Comparison of ENCODE assay signal across 8 mouse cellular contexts in genomic region chr16:45973959-45974686, GRCm38 (mm10). TPM values are rescaled to one million over a fixed set of nuclear protein-coding genes. Genes with fewer than 3 reads are reported as not detected.
A peak's percentile ranks its signal among the peaks of the same experiment; 100 is the strongest.
DNase-seq lines count a peak whose midpoint lies in the region; ATAC-seq and TF ChIP-seq lines count a peak whose summit lies in the region.

No protein-coding gene starts in this region.

- 0 out of 2 replicates have a peak, but pooled peaks have one; percentile 49 for ATAC-seq in hindbrain, embryonic 15.5 days (ENCODE audit: low FRiP score, low read depth)
- no peak for ATAC-seq in hindbrain, embryonic 11.5 days (ENCODE audit: low FRiP score)
- ATAC-seq in erythroid progenitor cell, adult 5-6 weeks (replicated peaks; ENCODE audit: low FRiP score, poor library complexity, severe bottlenecking): no peak
- no peak for ATAC-seq in inflammation-experienced regulatory T-cells, adult 6 months

- H3K9me3 ChIP-seq in hindbrain, embryonic 15.5 days: no peaks in the 10 kb centered on the region
- no peaks in the 10 kb centered on the region for H3K9me3 ChIP-seq in hindbrain, embryonic 11.5 days (ENCODE audit: control insufficient read depth, low read length)
- H3K9me3 ChIP-seq in E14TG2a.4 (ENCODE audit: low read length): no peaks in the 10 kb centered on the region

- no peak overlapping the region for H3K27ac ChIP-seq in hindbrain, embryonic 15.5 days (replicated peaks)
- no peak overlapping the region for H3K27ac ChIP-seq in hindbrain, embryonic 11.5 days (ENCODE audit: low read depth, low read length)

- H3K4me2 ChIP-seq in hindbrain, embryonic 15.5 days: no peak overlapping the region
- no peak overlapping the region for H3K4me2 ChIP-seq in hindbrain, embryonic 11.5 days (replicated peaks; ENCODE audit: low read depth, low read length)

- TF ChIP-seq CTCF in E14TG2a.4 (conservative IDR thresholded peaks at IDR 0.05; ENCODE audit: low read length): 0 out of 2 replicates have a peak, but pooled peaks have one; percentile 8

- H3K4me1 ChIP-seq in hindbrain, embryonic 15.5 days (replicated peaks): no peaks in the 10 kb centered on the region
- H3K4me1 ChIP-seq in hindbrain, embryonic 11.5 days (replicated peaks; ENCODE audit: control insufficient read depth, insufficient read depth, low read length): no peaks in the 10 kb centered on the region
- H3K4me1 ChIP-seq in E14TG2a.4 (replicated peaks; ENCODE audit: low read depth, low read length): no peaks in the 10 kb centered on the region

- no peak for DNase-seq in hindbrain, embryonic 11.5 days (ENCODE audit: low spot score)
- peak; percentile 26 to 28 for DNase-seq in cerebellum, postnatal 14 days
- peak; percentile 51 to 62 for DNase-seq in kidney, postnatal 25 days
- DNase-seq in gastrocnemius, adult 18-20 months (ENCODE audit: low spot score): no peak

- 57% methylated on average over 9 of the region's 9 CpGs for WGBS in hindbrain, embryonic 15.5 days
- 66% methylated on average over 9 of the region's 9 CpGs for WGBS in hindbrain, embryonic 11.5 days

- H3K9ac ChIP-seq in hindbrain, embryonic 15.5 days: no peak overlapping the region
- H3K9ac ChIP-seq in hindbrain, embryonic 11.5 days (ENCODE audit: low read depth, low read length): no peak overlapping the region

- H3K4me3 ChIP-seq in hindbrain, embryonic 15.5 days: no peak overlapping the region
- H3K4me3 ChIP-seq in hindbrain, embryonic 11.5 days (ENCODE audit: low read depth, low read length): no peak overlapping the region
- H3K4me3 ChIP-seq in E14TG2a.4 (replicated peaks; ENCODE audit: low read length): no peak overlapping the region

- H3K27me3 ChIP-seq in hindbrain, embryonic 15.5 days: no peaks in the 10 kb centered on the region
- H3K27me3 ChIP-seq in hindbrain, embryonic 11.5 days (ENCODE audit: control insufficient read depth, insufficient read depth, low read length): no peaks in the 10 kb centered on the region
- no peaks in the 10 kb centered on the region for H3K27me3 ChIP-seq in E14TG2a.4 (ENCODE audit: insufficient read depth, low read length)

- no peaks in the 10 kb centered on the region for H3K36me3 ChIP-seq in hindbrain, embryonic 15.5 days
- no peaks in the 10 kb centered on the region for H3K36me3 ChIP-seq in hindbrain, embryonic 11.5 days (ENCODE audit: control insufficient read depth, insufficient read depth, low read length)
- no peaks in the 10 kb centered on the region for H3K36me3 ChIP-seq in E14TG2a.4 (ENCODE audit: insufficient read depth, low read length)

RNA-seq across cellular contexts. Expression of gene Phldb2, which starts 20.7 kb away (rescaled TPM):
- 7.2 and 9.2 TPM in 2 replicates for polyA plus RNA-seq in hindbrain, embryonic 15.5 days (2015; fragmentation: Nextera tagmentation; extraction: Ambion mirVana)
- polyA plus RNA-seq in hindbrain, embryonic 11.5 days (2014; fragmentation: Nextera tagmentation; extraction: Ambion mirVana): 25.9 and 31.5 TPM in 2 replicates
- total RNA-seq in erythroid progenitor cell, adult 5-6 weeks (2015; ENCODE audit: low replicate concordance): 6.5 TPM in 1 of 2 replicates, not detected in the other
- not detected in 2 replicates for total RNA-seq in erythroid progenitor cell, adult 5-6 weeks (2017; ENCODE audit: low replicate concordance)
- polyA plus RNA-seq in inflammation-experienced regulatory T-cells, adult 6 months (2017; shearing (Covaris generic)): under 1 TPM in 1 of 3 experiments, not detected in 2; 0.15 TPM
- total RNA-seq in gastrocnemius, adult 18-20 months (2021): 1 to 10 TPM; 4.8 to 9.2 TPM

RNA-seq across cellular contexts. Expression of gene Plcxd2, which starts 35.9 kb away (rescaled TPM):
- 15.0 and 15.2 TPM in 2 replicates for polyA plus RNA-seq in hindbrain, embryonic 15.5 days (2015; fragmentation: Nextera tagmentation; extraction: Ambion mirVana)
- 3.9 and 4.3 TPM in 2 replicates for polyA plus RNA-seq in hindbrain, embryonic 11.5 days (2014; fragmentation: Nextera tagmentation; extraction: Ambion mirVana)
- 0.42 and 0.72 TPM in 2 replicates for total RNA-seq in erythroid progenitor cell, adult 5-6 weeks (2015; ENCODE audit: low replicate concordance)
- total RNA-seq in erythroid progenitor cell, adult 5-6 weeks (2017; ENCODE audit: low replicate concordance): 0.39 and 0.83 TPM in 2 replicates
- 1 to 10 TPM; 2.6 to 6.1 (median 5.4) TPM for polyA plus RNA-seq in inflammation-experienced regulatory T-cells, adult 6 months (2017; shearing (Covaris generic))
- total RNA-seq in gastrocnemius, adult 18-20 months (2021): under 1 TPM; 0.11 to 0.12 TPM

Comparison
In these comparisons a context has a peak if more than half of its experiments do, and no peak if none do; other contexts are left out.
1. DNase-seq: peak in cerebellum, postnatal 14 days (2 of 2) and kidney, postnatal 25 days (2 of 2); none in hindbrain, embryonic 11.5 days (single experiment) and gastrocnemius, adult 18-20 months (single experiment).